Mouse (Mus musculus) left cerebral cortex, postnatal 25 days (tissue): Measurements from ENCODE around the gene Setd7. TPM values are rescaled to one million over a fixed set of nuclear protein-coding genes. Genes with fewer than 3 reads are reported as not detected.

Experiments used
- DNase-seq, 2 experiments: peaks; one replicate each; pipeline ENCODE4 v3.0.0; 2022; ENCODE audit warnings: low spot score in 2 of 2, mixed read lengths in 1 of 2
- intact Hi-C: fragments of 180-260 bp; cut with DNase I; formaldehyde crosslinking; loops from one replicate; pipeline ENCODE4 v1.15.1; 2025
- total RNA-seq, 2 experiments: library from RNA; stranded (reverse); gene quantifications; 2 replicates each; pipeline ENCODE4 v1.2.3; 2021

Gene Setd7
- total RNA-seq, 2 experiments from 2014 or later: 135 to 139 TPM

DNA sequence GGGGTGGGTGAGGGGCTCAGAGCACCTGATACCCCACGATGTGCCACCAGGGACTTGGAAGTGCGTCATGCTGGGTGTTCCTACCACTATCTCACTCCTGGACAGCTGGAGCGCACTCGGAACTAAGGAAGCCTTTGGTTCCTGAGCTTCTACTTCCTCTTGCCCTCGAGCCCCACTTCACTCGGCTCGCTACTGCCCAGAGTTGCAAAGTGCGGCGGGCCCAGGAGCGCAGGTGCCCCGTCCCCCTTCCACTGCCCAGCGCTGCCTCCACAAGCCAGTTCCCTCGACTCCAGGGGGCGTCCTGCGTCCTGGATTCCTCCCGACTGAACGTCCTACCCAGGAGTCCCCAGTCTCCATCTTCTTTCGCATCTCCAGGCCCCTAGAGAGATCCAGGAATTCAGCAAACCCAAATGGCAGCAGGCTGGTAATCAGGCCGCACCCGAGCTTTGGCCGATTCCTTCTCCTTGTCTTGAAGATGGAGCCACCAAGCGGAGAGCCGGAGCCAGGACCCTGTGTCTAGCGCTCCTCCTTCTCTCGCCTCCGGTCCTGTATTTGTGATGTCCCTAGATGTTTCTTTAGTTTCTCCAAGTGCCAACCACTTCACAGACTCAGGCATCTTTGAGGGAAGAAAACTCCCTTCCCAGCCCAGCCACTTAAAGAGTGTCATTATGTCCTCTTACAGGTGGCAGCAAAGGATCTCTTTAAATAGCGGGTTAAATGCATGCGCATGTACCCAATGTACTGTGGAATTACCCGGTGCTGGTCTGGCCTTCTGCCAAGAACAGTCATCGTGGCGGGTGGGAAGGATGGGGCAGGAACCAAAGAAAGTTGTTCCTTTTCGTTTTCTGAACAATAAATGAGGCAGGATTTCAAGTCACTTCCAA lies 672 bp upstream of the Setd7 start:
- intact Hi-C loops: loop anchor here (2.0 to 5.0 kb wide), 3 partner anchors 49 to 541 kb away; no protein-coding TSS in a partner anchor
- DNase-seq: peak; percentile 65 to 70

DNA sequence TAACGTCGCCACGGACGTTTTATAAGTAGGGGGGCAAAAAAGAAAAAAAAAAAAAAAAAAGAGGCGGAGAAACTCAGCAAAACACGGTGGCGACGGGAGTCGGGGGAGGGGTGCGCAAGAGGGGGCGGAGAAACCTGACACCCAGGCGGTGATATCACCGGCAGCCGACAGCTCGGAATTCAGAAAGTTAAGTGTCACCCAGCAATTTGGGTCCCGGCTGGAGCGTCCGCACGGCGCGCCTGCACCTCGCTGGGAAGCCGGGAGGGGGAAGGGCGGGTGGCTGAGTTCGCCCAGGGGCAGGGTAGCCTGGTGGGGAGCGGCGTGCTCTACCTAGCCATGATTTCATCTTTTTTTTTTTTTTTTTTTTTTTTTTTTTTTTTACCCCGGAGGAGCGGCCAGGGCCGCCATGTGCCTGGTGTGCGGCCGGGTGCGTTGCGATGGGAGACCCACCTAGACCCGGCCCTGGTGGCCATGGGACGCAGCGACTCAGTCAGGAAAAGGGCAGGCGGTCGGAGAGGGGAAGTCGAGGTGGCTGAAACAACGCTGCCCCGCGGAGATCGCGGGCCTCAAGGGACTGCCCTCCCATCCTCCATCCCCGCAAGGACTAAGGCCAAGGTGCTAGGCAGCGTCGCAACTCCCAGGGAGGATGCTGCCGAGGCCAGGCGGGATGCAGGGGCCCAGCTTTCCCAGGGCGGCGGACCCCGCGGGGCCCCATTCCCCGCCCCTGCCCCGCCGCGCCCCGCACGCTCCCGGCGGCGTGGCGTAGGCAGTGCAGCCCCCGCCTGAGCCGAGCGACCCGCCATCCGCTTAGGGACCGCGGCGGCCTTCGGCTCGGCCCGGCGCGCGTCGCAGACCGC lies 857 bp downstream of the Setd7 start:
- DNase-seq: peak; percentile 77 to 78
- intact Hi-C loops: loop anchor here (2.0 to 5.0 kb wide), 3 partner anchors 48 to 543 kb away; no protein-coding TSS in a partner anchor

- DNase-seq: no peak
- intact Hi-C loops: no loop called here
Measured at GRCm38 (mm10) chr3:51555583-51555982, 5.1 kb downstream of the Setd7 start.

GRCm38 (mm10) chr3:51554836-51555235 lies 5.8 kb downstream of the Setd7 start:
- DNase-seq: no peak
- intact Hi-C loops: no loop called here

DNA sequence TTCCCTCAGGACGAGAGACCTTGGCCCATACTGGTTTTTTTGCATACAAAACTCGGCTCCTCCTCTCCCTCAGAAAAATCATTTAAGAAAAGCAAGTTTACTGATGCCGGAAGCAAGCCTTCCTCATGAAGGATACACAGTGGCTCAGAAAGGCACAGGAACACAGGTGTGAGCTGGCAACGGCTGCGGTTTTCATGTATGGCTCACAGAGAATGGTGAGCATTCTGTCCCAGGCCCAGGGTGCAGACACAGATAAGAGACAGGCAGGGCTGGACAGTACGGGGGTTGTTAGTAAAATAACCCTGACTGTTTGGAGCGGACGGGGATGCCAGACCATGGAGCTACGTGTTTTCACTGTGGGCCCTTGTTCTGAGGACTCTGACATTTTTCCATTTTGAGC lies 6.6 kb downstream of the Setd7 start:
- intact Hi-C loops: no loop called here

DNA sequence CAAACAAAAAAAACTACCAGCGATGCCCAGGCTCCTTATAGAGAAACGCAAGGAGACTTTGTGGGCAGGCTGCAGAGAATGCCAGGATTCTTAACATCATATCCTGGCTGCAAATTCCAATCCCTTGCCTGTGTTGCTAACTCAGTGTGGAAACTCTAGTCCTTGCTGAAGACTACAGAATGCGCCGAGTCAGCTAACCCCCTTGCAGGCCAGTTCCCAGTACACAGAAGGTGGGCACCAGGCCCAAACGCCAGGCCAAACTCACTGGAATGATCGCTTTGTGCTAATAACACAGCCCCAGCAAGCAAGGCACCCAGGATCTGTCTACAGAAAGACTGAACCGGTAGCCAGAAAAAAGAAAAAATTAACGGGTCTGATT lies 7.2 kb downstream of the Setd7 start:
- intact Hi-C loops: no loop called here
- peak; percentile 17 to 68 for DNase-seq

More for the DNA sequence above, 6.6 kb downstream of the Setd7 start:
- no peak for DNase-seq

DNA sequence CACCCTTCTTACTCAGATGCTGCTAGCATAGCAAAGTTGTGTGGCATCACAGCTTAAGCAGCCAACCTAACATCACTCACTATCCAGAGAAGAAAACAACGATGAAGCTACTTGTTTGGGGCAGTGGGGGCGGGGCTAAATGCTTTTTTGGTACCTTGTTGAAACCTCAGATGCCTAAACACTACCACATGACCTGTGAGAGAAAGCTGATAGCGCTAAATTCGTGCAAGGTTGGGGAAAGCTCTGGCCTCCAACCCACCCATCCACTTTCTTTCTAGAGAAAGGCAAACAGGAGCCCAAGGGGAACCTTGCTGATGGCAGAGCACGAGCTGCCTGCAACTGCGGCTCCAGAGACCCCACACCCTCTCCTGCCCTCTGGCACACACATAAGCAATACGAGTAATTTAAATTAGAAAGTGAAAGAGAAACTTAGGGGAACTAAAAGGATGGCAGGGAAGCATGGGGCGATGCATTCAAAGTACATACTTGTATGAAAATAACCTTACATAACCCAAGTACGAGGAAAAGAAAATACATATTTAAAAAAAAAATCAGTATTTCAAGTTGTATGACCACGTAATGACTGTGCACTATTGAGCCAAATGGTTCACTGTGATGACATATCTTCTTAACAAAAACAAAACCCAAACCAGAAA lies 7.7 kb downstream of the Setd7 start:
- intact Hi-C loops: no loop called here
- no peak for DNase-seq

- intact Hi-C loops: no loop called here
- no peak for DNase-seq
Measured at GRCm38 (mm10) chr3:51552197-51552596, 8.5 kb downstream of the Setd7 start.

GRCm38 (mm10) chr3:51548987-51549579 lies 11.6 kb downstream of the Setd7 start:
- intact Hi-C loops: no loop called here
- DNase-seq: peak in 1 of 2 experiments; percentile 27

GRCm38 (mm10) chr3:51547577-51547976 lies 13.1 kb downstream of the Setd7 start:
- intact Hi-C loops: no loop called here
- DNase-seq: no peak

DNA sequence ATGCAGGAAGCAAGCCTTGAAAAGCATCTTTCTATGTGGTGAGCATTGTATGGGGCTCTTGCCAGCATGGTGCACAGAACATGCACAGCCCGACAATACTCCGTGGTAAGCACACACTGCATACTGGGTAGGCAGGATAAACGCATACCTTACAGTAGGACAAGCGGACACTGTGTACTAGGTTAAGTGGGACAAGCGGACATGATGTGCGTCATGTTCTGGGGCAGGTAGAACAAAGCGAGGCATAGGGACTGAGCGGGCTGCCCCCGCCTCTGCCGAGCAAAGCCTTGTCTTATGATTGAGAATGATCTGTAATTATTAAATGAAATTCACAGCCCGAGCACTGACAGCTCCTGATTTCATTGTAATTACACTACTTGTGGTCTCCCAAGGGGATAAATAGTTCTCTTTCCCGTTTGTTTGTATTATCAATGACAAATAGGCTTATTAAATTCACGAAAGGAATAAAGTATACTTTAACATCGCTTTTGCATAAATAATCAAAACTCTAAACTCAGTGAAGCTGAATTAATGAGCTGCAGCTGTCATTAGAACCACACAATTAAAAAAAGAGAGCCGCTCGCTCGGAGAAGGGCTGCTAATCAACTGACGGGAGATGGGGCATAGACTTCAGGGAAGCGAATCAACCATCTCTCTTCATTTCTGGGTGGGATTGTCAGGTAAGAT lies 16.1 kb downstream of the Setd7 start:
- intact Hi-C loops: no loop called here
- DNase-seq: no peak

- peak in 1 of 2 experiments; percentile 33 for DNase-seq
- intact Hi-C loops: no loop called here
Measured at GRCm38 (mm10) chr3:51540659-51541058, 20.0 kb downstream of the Setd7 start.

DNA sequence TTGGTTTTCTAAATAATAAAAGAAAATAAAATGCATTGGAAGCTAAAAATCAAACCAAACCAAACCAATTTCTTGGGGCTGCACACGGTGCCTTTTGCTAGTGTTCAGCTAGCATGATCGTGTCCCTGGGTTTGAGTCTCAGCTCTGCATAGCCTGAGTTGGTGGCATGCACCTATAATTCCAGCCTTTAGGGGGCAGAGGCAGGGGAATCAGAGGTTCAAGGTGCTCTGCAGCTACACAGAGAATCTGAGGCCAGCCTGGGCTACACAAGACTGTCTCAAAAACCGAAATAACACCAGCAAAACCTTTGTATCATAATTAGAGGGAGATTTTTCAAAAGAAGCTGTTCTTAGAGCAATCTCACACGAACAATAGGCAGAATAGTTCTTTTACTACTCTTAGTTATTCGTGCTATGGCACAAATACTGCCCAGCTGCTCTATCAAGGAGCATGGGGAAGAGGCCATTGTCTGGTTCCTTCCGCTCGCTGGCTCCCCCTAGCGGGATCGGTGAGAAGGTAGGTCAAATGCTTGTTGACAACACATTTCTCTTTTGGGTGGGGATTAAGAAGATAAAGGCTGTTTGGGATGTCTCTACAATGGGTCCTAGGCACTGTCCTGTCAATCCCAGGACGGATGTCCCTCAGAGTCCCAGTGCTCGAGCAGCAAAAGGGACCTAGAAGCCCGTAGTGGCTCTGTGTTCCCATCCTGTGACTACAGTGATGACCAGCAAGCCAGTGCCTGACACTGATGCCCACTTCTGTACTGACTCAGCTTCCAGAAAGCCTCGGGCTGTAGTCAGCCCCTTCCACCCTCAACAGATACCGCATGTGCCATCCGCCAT lies 20.9 kb downstream of the Setd7 start:
- peak in 1 of 2 experiments; percentile 45 for DNase-seq
- intact Hi-C loops: no loop called here

- intact Hi-C loops: no loop called here
- DNase-seq: no peak
Measured at GRCm38 (mm10) chr3:51534013-51534412, 26.7 kb downstream of the Setd7 start.

DNA sequence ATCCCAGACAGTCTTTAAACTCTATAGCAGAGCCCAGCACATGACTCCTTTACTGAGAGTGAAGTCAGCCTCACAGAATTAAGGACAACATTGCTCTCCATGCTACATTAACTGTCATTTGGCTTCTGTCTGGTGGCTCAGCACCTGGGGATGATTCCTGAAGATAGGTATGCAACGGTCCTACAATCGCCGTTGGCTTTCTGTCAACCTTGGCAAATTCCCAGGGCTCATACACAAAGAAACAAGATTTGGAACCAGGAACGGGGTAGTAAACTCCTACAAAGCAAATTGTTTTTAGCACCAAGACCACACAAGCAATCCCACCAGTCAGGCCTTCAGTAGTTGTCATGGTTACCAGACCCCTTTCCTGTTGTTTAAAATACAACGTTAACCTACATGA lies 27.1 kb downstream of the Setd7 start:
- intact Hi-C loops: no loop called here
- no peak for DNase-seq

DNA sequence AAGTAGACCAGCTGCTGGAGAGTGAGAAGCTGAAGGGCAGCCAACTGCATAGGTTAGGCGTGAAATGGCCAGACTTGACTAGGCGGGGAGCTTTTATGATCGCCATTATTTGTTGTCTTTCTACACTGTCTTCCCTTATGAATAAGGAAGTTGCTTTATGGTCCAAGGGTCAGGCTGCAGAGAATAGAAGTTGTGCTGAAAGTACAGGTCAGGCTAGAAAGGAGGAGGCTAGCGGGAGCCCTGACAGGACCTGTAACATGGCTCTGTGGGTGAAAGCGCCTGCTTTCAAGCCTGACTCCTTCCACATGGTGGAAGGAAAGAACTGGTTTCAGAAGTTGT lies 28.4 kb downstream of the Setd7 start:
- DNase-seq: no peak
- intact Hi-C loops: no loop called here

DNA sequence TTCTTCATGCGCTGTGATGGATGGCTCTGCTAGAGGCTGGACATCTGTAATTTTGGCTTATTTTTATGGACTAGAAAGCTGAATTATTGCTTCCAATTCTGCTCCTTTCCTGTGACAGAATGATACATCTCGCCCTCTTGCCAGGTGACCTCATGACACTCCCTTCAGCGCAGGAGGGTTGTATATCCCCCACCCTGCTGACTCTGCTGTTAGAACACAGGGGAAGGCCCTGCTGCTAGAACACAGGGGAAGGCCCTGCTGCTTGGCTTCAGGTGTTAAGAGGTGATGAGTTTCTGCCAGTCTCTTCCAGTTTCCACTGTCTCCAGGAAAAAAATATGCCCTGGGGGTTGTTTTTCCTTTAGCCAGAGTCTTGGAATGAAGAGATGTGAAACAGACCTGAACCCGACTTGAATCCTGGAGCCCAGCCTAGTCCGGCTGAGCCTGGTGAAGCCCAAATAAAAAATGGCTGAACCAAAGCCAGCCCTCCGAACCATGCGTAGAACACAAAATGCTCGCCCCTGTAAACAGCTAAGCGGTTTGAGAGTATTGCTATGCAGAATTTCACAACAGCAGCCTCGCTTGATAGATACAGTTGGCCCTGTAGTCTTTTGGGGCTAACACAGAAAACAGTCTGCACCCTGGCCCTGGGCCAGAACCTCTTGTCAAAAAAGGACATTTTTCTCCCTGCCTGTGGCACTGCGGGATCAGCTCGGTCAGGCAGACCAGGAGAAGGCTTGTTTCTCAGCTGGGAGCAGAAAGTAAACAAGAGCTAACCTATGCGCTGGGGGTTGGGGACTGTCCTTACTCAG lies 29.0 kb downstream of the Setd7 start:
- intact Hi-C loops: no loop called here

More for the DNA sequence above, 29.0 kb downstream of the Setd7 start:
- peak in 1 of 2 experiments; percentile 19 for DNase-seq
